In genomic region chr1:88577498-88578230, GRCm38 (mm10) we compare ENCODE assay signal across 17 mouse cellular contexts.
A peak's percentile ranks its signal among the peaks of the same experiment; 100 is the strongest.
DNase-seq lines count a peak whose midpoint lies in the region; ATAC-seq lines count a peak whose summit lies in the region.
"Had no signal": no experiment of that assay in that cellular context is flagged by ENCODE, and none has a peak within 500 bp of the region (broad histone marks: within the 10 kb centered on the region; RNA-seq: fewer than 3 reads in every experiment).

No protein-coding gene starts in this region.

- no peak for ATAC-seq in lung, embryonic 15.5 days (ENCODE audit: borderline replicate concordance, extremely low read depth, low FRiP score, low TSS enrichment)
- no peak for ATAC-seq in embryonic facial prominence, embryonic 11.5 days (replicated peaks; ENCODE audit: insufficient number of reproducible peaks, low FRiP score, low TSS enrichment, low read depth)
- ATAC-seq in stomach, embryonic 15.5 days (ENCODE audit: insufficient read depth, low FRiP score, low read depth) = peak; percentile 45; the same call in 1 of the 2 replicates
- no peak for ATAC-seq in activated CD4-positive, CD25-positive, alpha-beta regulatory T cell, adult 4 months
- ATAC-seq: forebrain, postnatal 0 days; liver, embryonic 12.5 days; midbrain, embryonic 13.5 days had no signal

- H3K9me3 ChIP-seq in lung, embryonic 15.5 days = no peaks in the 10 kb centered on the region
- H3K9me3 ChIP-seq in embryonic facial prominence, embryonic 11.5 days (replicated peaks; ENCODE audit: control insufficient read depth, low read length) = no peaks in the 10 kb centered on the region
- H3K9me3 ChIP-seq in stomach, embryonic 15.5 days = no peaks in the 10 kb centered on the region
- H3K9me3 ChIP-seq: hindbrain, embryonic 15.5 days; liver, embryonic 12.5 days; midbrain, embryonic 13.5 days; neural tube, embryonic 12.5 days had no signal

- H3K4me2 ChIP-seq in lung, embryonic 15.5 days = no peak overlapping the region
- no peak overlapping the region for H3K4me2 ChIP-seq in embryonic facial prominence, embryonic 11.5 days (ENCODE audit: low read depth, low read length)
- H3K4me2 ChIP-seq in stomach, embryonic 15.5 days = no peak overlapping the region
- H3K4me2 ChIP-seq: hindbrain, embryonic 15.5 days; liver, embryonic 12.5 days; midbrain, embryonic 13.5 days; neural tube, embryonic 12.5 days had no signal

- no peaks in the 10 kb centered on the region for H3K36me3 ChIP-seq in lung, embryonic 15.5 days
- H3K36me3 ChIP-seq in embryonic facial prominence, embryonic 11.5 days (replicated peaks; ENCODE audit: control insufficient read depth, insufficient read depth, low read depth, low read length) = no peaks in the 10 kb centered on the region
- no peaks in the 10 kb centered on the region for H3K36me3 ChIP-seq in stomach, embryonic 15.5 days
- H3K36me3 ChIP-seq: hindbrain, embryonic 15.5 days; liver, embryonic 12.5 days; midbrain, embryonic 13.5 days; neural tube, embryonic 12.5 days had no signal

- no peak for DNase-seq in lung, postnatal 36 days
- peak; percentile 24 for DNase-seq in ES-CJ7 (ENCODE audit: low read depth, low spot score)
- DNase-seq in embryonic facial prominence, embryonic 11.5 days (ENCODE audit: low spot score) = peak; percentile 13
- DNase-seq in right cerebral cortex, postnatal 36 days (ENCODE audit: low spot score in 2 of 2) = no peak
- DNase-seq: forebrain, postnatal 0 days; gastrocnemius, postnatal 14 days; heart, postnatal 10 days; kidney, adult 18-20 months; left cerebral cortex, postnatal 4 days had no signal

- WGBS in lung, embryonic 15.5 days = 32% methylated on average over 12 of the region's 12 CpGs
- 18% methylated on average over 12 of the region's 12 CpGs for WGBS in embryonic facial prominence, embryonic 11.5 days
- WGBS in stomach, embryonic 15.5 days = 31% methylated on average over 12 of the region's 12 CpGs

- no peak overlapping the region for H3K4me3 ChIP-seq in lung, embryonic 15.5 days
- H3K4me3 ChIP-seq in embryonic facial prominence, embryonic 11.5 days (ENCODE audit: low read depth, low read length) = no peak overlapping the region
- no peak overlapping the region for H3K4me3 ChIP-seq in stomach, embryonic 15.5 days (replicated peaks)
- H3K4me3 ChIP-seq: erythroblast, embryonic 14.5 days; hindbrain, embryonic 15.5 days; liver, embryonic 12.5 days; midbrain, embryonic 13.5 days; neural tube, embryonic 12.5 days had no signal

- H3K27me3 ChIP-seq in lung, embryonic 15.5 days = no peaks in the 10 kb centered on the region
- H3K27me3 ChIP-seq in embryonic facial prominence, embryonic 11.5 days (ENCODE audit: control insufficient read depth, insufficient read depth, low read length) = no peaks in the 10 kb centered on the region
- H3K27me3 ChIP-seq in stomach, embryonic 15.5 days (replicated peaks) = no peaks in the 10 kb centered on the region
- H3K27me3 ChIP-seq: hindbrain, embryonic 15.5 days; neural tube, embryonic 12.5 days had no signal

- peaks cover 17% of the 10 kb centered on the region for H3K4me1 ChIP-seq in lung, embryonic 15.5 days
- no peaks in the 10 kb centered on the region for H3K4me1 ChIP-seq in embryonic facial prominence, embryonic 11.5 days (ENCODE audit: control insufficient read depth, insufficient read depth, low read length)
- no peaks in the 10 kb centered on the region; the same call in 1 of the 2 replicates for H3K4me1 ChIP-seq in stomach, embryonic 15.5 days
- H3K4me1 ChIP-seq: hindbrain, embryonic 15.5 days; neural tube, embryonic 12.5 days had no signal

- H3K27ac ChIP-seq in lung, embryonic 15.5 days = peak overlapping the region; percentile 43
- H3K27ac ChIP-seq in embryonic facial prominence, embryonic 11.5 days (replicated peaks; ENCODE audit: low read depth, low read length) = no peak overlapping the region
- 0 out of 2 replicates have a peak overlapping the region, but pooled peaks have one; percentile 6 for H3K27ac ChIP-seq in stomach, embryonic 15.5 days
- H3K27ac ChIP-seq: hindbrain, embryonic 15.5 days; liver, embryonic 12.5 days; midbrain, embryonic 13.5 days; neural tube, embryonic 12.5 days had no signal

- no peak overlapping the region for H3K9ac ChIP-seq in lung, embryonic 15.5 days
- no peak overlapping the region for H3K9ac ChIP-seq in embryonic facial prominence, embryonic 11.5 days (replicated peaks; ENCODE audit: low read length)
- no peak overlapping the region for H3K9ac ChIP-seq in stomach, embryonic 15.5 days
- H3K9ac ChIP-seq: forebrain, postnatal 0 days; hindbrain, embryonic 15.5 days; liver, embryonic 12.5 days; midbrain, embryonic 13.5 days; neural tube, embryonic 12.5 days had no signal

Comparison
In these comparisons a context has a peak if more than half of its experiments do, and no peak if none do; other contexts are left out.
1. DNase-seq: peak in ES-CJ7 (single experiment) and embryonic facial prominence, embryonic 11.5 days (single experiment); none in lung, postnatal 36 days (single experiment) and right cerebral cortex, postnatal 36 days (0 of 2).